Mouse (Mus musculus) left cerebral cortex, postnatal 14 days (tissue): Measurements from ENCODE around the gene Omt2a. TPM values are rescaled to one million over a fixed set of nuclear protein-coding genes. Genes with fewer than 3 reads are reported as not detected.
"Not testable (repeated sequence)": the region's sequence is repeated elsewhere in the genome, so short reads cannot be mapped to it uniquely, and the experiment has no call there.

ENCODE experiments used
- DNase-seq, 2 experiments: peaks; one replicate each; pipeline ENCODE4 v3.0.0; 2021 to 2022; ENCODE audit warnings: low spot score in 2 of 2, mixed read lengths in 1 of 2
- intact Hi-C: fragments of 180-260 bp; cut with DNase I; formaldehyde crosslinking; loops from one replicate; pipeline ENCODE4 v1.15.1; 2025
- long read RNA-seq, 2 experiments: library from polyadenylated mRNA; stranded (forward); transcript quantifications; one replicate each; pipeline ENCODE4 v2.0.0; 2021
- total RNA-seq, 2 experiments: library from RNA; stranded (reverse); gene quantifications; 2 replicates each; pipeline ENCODE4 v1.2.3; 2021

Omt2a gene
- total RNA-seq = not detected
- long read RNA-seq, experiment 1 = 0 reads
- long read RNA-seq, experiment 2 = 0 reads

DNA sequence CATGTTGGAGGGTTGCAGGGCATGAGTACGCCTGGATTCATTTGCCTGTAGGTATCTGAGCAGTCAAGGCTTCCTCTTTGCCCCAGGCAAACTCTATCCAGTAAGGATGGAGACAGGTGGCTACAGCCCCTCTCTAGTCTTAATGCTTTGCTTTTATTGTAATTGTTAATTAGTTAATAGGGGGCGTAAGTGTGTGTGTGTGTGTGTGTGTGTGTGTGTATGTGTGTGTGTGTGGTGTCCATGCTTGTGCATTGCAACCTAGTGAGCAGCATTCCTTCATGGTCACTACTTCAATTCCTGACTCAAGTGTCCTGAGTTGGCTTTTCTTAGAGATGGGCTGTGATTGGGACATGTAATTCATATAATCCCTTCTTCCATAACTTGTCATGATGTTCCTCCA lies at the start of gene Omt2a:
Gene Omt2a (minus strand): TSS at position 101 of the 400 bp plus-strand sequence.
- no peak for DNase-seq
- intact Hi-C loops = no loop called here

DNA sequence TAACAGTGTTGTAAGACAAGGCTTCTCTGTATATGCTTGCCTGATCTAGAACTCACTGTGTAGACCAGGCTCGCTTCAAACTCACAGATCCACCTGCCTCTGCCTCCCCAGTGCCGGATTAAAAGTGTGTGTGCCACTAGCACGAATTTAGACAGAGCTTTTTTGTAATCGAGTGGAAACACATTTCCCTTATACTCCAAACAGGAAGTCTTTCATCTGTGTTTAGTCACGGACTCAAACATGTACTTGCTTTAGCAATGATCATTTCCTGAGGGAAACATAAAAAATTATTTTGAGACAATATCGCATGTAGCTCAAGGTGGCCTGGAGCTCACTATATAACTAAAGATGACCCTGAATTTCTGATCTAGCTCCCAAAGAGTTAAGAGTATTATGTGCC lies 48.8 kb upstream of the Omt2a start:
- intact Hi-C loops = no loop called here
- no peak for DNase-seq

DNA sequence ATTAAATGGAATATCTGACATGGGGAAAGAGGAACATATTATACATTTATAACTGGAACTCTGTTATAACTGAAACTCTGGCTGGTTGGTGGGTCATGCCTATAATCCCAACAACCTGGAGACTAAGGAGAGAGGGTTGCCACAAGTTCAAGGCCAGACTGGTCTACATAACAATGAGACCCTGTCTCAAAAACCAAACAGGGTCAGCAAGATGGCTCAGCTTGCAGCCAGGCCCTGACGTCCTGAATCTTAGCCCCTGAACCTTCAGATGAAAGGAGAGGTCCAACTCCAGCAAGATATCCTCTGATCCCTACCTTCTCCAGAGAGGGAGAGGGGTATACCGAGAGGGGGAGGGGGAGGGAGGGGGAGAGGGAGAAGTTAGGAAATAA lies 45.9 kb upstream of the Omt2a start:
- intact Hi-C loops = no loop called here
- DNase-seq = no peak

GRCm38 (mm10) chr9:78359750-78360483 lies 45.3 kb upstream of the Omt2a start:
- no peak for DNase-seq
- intact Hi-C loops = no loop called here

- intact Hi-C loops = no loop called here
- DNase-seq = peak; percentile 12 to 54
These were observed 43.5 kb upstream of the Omt2a start for GRCm38 (mm10) chr9:78358053-78358452.

DNA sequence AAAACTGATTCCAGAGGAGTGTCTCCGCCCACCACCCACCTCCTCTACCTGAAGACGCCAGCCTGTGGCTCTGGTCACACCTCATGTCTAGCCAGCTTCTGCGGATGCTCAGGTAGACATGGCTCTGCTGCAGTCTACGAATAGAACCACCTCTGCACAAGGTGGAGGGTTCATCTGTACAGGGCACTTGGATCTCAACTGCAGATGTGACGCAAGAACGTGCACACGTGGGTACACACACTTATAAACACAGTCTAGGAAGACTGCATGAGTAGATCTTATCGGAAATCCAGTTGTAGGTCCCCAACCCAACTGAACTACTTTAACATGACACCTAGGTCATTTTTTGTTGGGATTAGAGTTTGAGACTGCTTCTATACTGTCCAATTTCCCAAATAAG lies 41.0 kb upstream of the Omt2a start, which contains the start of gene Gsta2:
Gene Gsta2 (minus strand): TSS at position 178 of the 400 bp plus-strand sequence.
- intact Hi-C loops = no loop called here
- DNase-seq = no peak

DNA sequence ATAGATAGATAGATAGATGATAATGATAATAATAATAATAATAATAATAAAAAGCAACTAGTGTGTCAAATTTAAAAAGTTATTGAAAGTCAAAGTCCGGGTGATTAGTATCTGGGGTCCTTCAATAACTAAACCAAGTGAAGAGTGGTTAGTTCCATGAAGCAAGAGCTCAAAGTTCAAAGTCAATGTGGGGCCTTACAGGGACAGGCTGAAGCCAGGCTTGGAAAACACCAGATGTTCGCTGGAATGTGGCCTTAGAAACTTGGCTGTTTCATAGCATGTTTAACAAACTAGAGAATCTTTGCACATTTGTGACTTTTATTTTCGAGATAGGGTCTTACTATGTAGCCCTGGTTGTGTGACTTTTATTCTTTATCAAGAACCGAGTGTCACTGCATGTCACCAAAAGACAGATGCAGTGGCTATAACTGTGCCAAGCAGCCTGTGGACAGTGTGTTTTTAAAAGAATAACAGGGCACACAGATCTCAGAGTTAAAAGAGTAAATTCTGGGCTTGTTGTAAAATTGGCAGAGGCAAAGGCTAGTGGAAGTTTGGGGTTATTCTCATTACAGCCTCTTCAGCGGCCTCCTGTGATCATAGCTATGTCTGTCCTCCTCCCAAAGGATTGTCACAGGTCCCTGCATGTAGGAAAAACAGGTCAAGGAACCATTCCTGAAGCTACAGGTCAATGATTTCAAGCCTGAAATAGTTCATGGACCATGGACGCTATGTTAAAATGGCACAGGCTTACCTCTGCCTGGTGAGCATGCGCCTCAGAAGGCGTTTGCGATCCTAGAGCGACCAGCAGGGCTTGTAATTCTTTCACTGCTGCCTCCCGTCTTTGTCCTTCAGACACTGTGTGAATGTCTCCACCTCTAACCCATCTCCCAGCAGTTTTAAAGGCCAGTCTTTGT lies 40.3 kb upstream of the Omt2a start:
- DNase-seq = no peak
- intact Hi-C loops = no loop called here

DNA sequence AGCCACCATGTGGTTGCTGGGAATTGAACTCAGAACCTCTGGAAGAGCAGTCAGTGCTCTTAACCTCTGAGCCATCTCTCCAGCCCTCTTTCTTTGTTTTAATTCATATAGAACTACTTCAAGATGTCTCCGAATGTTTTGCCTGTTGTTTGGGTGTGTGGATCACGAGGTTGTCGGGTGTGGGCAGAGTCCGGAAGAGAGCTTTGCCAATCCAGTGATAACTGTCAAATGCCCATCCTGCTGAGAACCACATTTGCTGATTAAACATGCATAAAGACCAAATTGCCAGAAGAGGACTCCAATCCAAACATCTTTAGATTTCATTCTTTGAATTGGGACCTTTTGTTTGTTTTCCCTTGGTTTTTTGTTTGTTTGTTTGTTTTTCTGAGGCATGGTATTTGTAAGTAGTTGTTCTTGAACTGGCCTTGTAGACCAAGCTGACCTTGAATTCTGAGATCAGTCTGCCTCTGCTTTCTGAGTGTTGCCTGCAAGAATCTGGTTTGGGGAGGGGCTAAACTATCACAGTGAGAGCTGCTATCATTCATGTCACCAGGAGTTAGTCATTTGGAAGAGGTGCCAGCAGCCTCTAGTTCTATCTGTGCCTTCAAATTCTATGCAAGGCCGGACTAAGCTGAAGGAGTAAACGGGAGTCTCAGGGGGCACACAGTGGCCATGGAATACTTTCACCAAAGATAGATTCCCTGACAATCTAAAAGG lies 37.1 kb upstream of the Omt2a start:
- DNase-seq = no peak
- intact Hi-C loops = no loop called here

DNA sequence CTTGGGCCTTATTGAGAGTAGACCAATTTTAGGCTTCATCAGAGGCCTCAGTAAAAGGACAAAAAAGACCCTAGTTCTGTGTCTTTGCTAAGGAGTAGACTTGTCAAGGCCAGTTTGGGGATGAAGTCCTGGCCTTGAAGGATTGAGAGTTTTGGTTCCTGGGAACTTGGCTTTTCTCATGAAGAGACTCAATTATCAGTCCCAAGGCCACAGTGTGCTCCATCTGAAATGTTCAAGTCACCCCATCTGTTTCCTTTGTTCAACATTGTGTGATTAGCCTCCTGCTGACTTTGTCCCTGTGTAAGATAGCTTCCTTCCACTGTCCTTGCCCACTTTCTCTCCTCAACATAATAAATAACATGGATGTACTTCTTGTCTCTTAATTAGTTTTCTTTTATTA lies 35.4 kb upstream of the Omt2a start:
- intact Hi-C loops, DNase-seq: not testable (repeated sequence)

DNA sequence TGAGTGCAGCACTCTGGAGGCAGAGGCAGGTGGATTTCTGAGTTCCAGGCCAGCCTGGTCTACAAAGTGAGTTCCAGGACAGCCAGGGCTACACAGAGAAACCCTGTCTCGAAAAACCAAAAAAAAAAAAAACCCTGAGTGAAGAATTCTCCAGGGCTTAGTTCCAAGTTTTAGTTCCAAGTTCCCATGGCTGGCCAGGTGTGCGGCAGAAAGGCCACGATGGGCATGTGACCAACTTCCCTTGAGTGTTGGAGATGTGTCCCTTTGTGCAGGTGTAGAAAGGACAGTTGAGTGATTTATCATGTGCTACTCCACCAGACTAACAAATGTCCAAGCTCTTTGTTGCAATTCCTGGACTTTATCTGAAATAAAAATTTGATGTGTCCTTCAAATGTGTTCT lies 34.5 kb upstream of the Omt2a start:
- intact Hi-C loops, DNase-seq: not testable (repeated sequence)

DNA sequence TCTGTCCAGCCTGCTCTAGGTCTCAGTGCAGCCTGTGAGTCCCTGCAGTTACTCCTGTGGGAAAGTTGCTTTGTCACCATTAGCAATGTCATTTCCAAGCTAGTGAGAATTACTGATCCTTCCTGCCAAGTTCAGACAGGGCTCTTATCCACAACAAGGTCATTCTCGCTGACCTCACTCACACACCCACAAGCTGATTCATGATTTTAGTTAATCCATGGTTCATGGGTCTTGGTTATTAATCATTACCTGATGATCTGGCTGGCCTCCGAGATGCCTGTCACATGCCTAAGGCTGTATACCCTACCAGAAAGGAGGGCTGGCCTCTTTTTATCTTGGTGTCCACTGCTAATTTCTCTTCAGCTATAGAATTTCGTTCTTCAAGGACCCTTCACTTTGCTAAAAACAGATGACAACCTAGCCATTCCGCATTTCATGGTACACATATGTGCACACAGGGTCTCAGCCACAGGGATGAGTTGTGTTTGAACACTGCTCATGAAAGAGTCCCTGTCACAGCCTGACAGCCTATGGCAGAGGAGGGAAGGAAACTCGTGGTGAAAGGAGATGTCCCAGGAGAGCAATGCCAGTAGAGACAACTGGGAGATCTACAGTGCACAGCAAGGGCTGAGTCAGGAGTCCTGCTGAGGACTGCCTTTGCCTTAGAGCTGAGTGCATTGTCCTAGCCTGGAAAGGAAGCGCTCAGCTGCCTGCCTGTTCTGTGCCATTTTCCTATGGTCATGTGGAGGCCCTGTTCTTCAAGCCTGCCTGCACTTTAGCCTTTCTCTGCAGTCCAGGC lies 33.8 kb upstream of the Omt2a start:
- DNase-seq, intact Hi-C loops: not testable (repeated sequence)

- DNase-seq = no peak
- intact Hi-C loops = no loop called here
These were observed 32.4 kb upstream of the Omt2a start for GRCm38 (mm10) chr9:78347004-78347403.

DNA sequence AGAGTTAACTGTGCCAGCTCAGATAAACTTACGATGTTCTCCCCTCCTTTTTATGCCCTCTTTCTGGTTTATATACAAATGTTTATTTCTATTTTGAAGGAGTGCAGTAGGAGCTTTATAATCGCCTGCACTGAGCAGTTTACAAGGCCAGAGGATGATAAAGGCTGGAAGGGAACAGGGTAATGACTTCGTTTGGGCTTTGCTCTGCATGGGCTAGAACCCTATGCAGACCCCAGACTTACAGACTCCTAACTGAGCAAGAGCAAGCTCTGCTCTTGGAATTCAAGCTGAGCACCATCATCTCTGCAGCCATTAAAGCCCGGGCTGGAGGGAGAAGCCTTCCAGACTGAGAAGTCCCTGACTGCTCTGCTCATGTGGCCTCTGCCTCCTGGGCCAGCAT lies 30.6 kb upstream of the Omt2a start:
- DNase-seq, intact Hi-C loops: not testable (repeated sequence)

GRCm38 (mm10) chr9:78343055-78343454 lies 28.5 kb upstream of the Omt2a start:
- DNase-seq, intact Hi-C loops: not testable (repeated sequence)

DNA sequence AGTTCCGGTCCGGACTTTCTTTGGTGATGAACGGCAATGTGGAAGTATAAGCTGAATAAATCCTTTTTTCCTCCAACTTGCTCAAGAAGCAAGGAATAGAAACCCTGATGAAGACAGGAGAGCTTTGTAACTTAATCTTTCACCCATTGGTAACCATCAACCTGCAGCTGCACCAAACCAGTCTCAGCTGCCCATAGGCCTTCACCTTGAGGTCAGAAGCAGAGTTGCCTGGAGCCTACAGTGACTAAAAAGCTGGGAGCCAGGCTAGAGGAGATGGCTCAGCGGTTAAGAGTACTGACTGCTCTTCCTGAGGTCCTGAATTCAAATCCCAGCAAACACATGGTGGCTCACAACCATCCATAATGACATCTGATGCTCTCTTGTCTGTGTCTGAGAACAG lies 27.9 kb upstream of the Omt2a start:
- DNase-seq, intact Hi-C loops: not testable (repeated sequence)

DNA sequence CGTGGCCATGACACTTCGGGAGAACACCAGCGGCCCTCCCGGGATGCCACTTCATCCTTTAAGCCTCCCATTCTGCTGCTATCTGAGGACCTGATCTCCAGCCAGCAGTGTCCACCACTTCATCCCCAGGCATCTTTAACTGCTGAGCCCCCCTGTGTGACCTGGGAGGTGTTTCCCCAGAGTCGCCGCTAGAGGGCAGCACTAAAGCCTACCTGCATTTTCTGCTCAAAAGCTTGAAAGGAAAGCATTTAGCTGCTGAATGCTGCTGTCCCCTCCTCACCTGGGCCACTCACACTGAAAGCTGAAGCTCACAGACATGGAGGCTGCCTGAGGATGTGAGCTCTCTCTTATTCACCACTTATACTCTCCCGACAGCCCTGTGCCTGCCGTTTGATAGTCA lies 25.7 kb upstream of the Omt2a start:
- intact Hi-C loops = not testable (repeated sequence)

GRCm38 (mm10) chr9:78337050-78337449 lies 22.5 kb upstream of the Omt2a start:
- intact Hi-C loops, DNase-seq: not testable (repeated sequence)

More for the DNA sequence above, 25.7 kb upstream of the Omt2a start:
- peak; percentile 7 to 21 for DNase-seq

- DNase-seq, intact Hi-C loops: not testable (repeated sequence)
These were observed 12.7 kb upstream of the Omt2a start, which contains the start of gene Omt2b for GRCm38 (mm10) chr9:78327289-78327688. Gene Omt2b (plus strand): TSS chr9:78327589.

DNA sequence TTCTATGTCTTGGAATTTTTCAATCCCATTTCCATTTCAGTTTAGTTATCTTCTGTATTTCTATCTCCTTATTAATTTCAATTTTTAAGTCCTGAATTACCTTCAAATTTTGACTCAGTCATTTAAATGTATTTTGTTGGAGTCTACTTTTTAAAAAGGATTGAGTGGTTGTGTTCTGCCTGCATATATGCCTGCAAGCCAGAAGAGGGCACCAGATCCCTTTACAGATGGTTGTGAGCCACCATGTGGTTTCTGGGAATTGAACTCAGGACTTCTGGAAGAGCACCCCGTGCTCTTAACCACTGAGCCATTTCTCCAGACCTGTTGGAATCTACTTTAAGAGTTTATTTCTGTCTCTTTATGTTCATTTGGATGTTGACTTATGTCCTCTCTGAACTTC lies 4.9 kb upstream of the Omt2a start:
- intact Hi-C loops = no loop called here
- no peak for DNase-seq
